In the genomic region with DNA sequence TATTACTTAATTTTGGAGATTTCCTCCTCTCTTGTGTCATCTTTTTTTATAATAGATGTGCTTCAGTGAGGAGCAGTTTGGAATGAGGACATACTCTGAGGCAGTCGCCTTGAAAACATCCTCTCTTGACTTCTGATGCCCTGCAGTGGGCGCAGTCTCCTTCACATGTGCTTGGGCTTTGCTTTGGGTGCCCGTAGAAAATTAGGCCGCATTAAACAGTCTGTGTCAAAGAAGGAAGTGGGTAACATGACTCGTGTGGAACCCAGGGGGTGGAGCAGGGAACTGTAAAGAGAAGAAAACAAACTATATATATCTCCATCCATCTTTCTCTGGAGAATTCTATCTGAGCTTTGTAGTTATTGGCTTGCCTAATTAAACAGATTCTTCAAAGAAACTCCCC, we compare ENCODE assay signal across 12 mouse cellular contexts.
DNase-seq lines count a peak whose midpoint lies in the region; ATAC-seq and TF ChIP-seq lines count a peak whose summit lies in the region.
"Had no signal": no experiment of that assay in that cellular context is flagged by ENCODE, and none has a peak within 500 bp of the region (broad histone marks: within the 10 kb centered on the region; RNA-seq: fewer than 3 reads in every experiment).

No protein-coding gene starts in this region.

- no peaks in the 10 kb centered on the region for H3K36me3 ChIP-seq in spleen, adult 2 months (ENCODE audit: control insufficient read depth, insufficient read depth, low read length)
- H3K36me3 ChIP-seq in forebrain, embryonic 14.5 days (ENCODE audit: control insufficient read depth, insufficient read depth, low read length) = no peaks in the 10 kb centered on the region
- H3K36me3 ChIP-seq: forebrain, embryonic 10.5 days; heart, embryonic 12.5 days; limb, embryonic 13.5 days; midbrain, embryonic 15.5 days had no signal

- H3K27ac ChIP-seq in spleen, adult 2 months (ENCODE audit: insufficient read depth, low read length) = no peak overlapping the region; the same call in 1 of the 2 replicates
- H3K27ac ChIP-seq in forebrain, embryonic 14.5 days (ENCODE audit: low read depth, low read length) = no peak overlapping the region
- H3K27ac ChIP-seq: forebrain, embryonic 10.5 days; limb, embryonic 13.5 days; midbrain, embryonic 15.5 days had no signal

- DNase-seq in heart, adult 11 months = peak; percentile 95
- no peak for DNase-seq in heart, postnatal 14 days
- peak; percentile 84 for DNase-seq in 416B (ENCODE audit: low read depth)
- DNase-seq in spleen, adult 2 months (ENCODE audit: low read depth in 1 of 2, low spot score in 2 of 2) = peak; percentile 71 to 79
- DNase-seq in layer of hippocampus, postnatal 25 days (ENCODE audit: extremely low spot score in 1 of 2, low spot score in 1 of 2) = no peak
- no peak for DNase-seq in yolk sac, embryonic 10.5 days (ENCODE audit: low spot score)
- DNase-seq in forebrain, embryonic 14.5 days (ENCODE audit: low spot score) = no peak

- peaks cover 19% of the 10 kb centered on the region; the same call in 1 of the 2 replicates for H3K4me1 ChIP-seq in spleen, adult 2 months (ENCODE audit: control insufficient read depth, insufficient read depth, insufficient read length)
- H3K4me1 ChIP-seq in forebrain, embryonic 14.5 days (ENCODE audit: control insufficient read depth, insufficient read depth, low read length) = peaks cover 3% of the 10 kb centered on the region

- no peak overlapping the region for H3K4me3 ChIP-seq in spleen, adult 2 months (ENCODE audit: extremely low read depth, insufficient read depth, insufficient read length)
- no peak overlapping the region for H3K4me3 ChIP-seq in forebrain, embryonic 14.5 days (ENCODE audit: low read depth, low read length)
- H3K4me3 ChIP-seq: forebrain, embryonic 10.5 days; heart, embryonic 12.5 days; limb, embryonic 13.5 days; midbrain, embryonic 15.5 days had no signal

- intact Hi-C loops in heart, postnatal 14 days (cut with DNase I) = no loop called here

- H3K9me3 ChIP-seq in forebrain, embryonic 14.5 days (replicated peaks; ENCODE audit: control insufficient read depth, low read length) = no peaks in the 10 kb centered on the region
- H3K9me3 ChIP-seq: forebrain, embryonic 10.5 days; heart, embryonic 12.5 days; limb, embryonic 13.5 days; midbrain, embryonic 15.5 days had no signal

- no peak for TF ChIP-seq POLR2A in spleen, adult 2 months (IDR thresholded peaks at IDR 0.05; ENCODE audit: low read depth, low read length)

- no peak overlapping the region for H3K9ac ChIP-seq in forebrain, embryonic 14.5 days (ENCODE audit: low read length)
- H3K9ac ChIP-seq: heart, embryonic 12.5 days; limb, embryonic 13.5 days; midbrain, embryonic 15.5 days had no signal

- no peak overlapping the region for H3K4me2 ChIP-seq in forebrain, embryonic 14.5 days (ENCODE audit: low read length)
- H3K4me2 ChIP-seq: heart, embryonic 12.5 days; limb, embryonic 13.5 days; midbrain, embryonic 15.5 days had no signal

- no peaks in the 10 kb centered on the region for H3K27me3 ChIP-seq in spleen, adult 2 months (ENCODE audit: control insufficient read depth, insufficient read depth, low read length)
- no peaks in the 10 kb centered on the region for H3K27me3 ChIP-seq in forebrain, embryonic 14.5 days (replicated peaks; ENCODE audit: control insufficient read depth, insufficient read depth, low read length)
- H3K27me3 ChIP-seq: heart, embryonic 12.5 days; limb, embryonic 13.5 days; midbrain, embryonic 15.5 days had no signal

- TF ChIP-seq CTCF in spleen, adult 2 months (IDR thresholded peaks at IDR 0.05; ENCODE audit: extremely low read depth, insufficient read depth, insufficient read length, insufficient replicate concordance) = peak; percentile 33; the same call in 1 of the 2 replicates

- ATAC-seq in common myeloid progenitor, adult 5-6 weeks (replicated peaks; ENCODE audit: low read depth, poor library complexity, severe bottlenecking) = peak; percentile 79
- no peak for ATAC-seq in forebrain, embryonic 14.5 days
- ATAC-seq: midbrain, embryonic 15.5 days had no signal

- 7% methylated on average over 5 of the region's 5 CpGs for WGBS in spleen, adult 2 months
- 76% methylated on average over 5 of the region's 5 CpGs for WGBS in forebrain, embryonic 14.5 days

Comparison
In these comparisons a context has a peak if more than half of its experiments do, and no peak if none do; other contexts are left out.
1. DNase-seq: peak in heart, adult 11 months (single experiment), 416B (single experiment) and spleen, adult 2 months (2 of 2); none in heart, postnatal 14 days (0 of 2), layer of hippocampus, postnatal 25 days (0 of 2), yolk sac, embryonic 10.5 days (single experiment) and forebrain, embryonic 14.5 days (single experiment).